Mouse (Mus musculus) T-cell, adult 2 months (primary cell): Measurements from ENCODE around the gene Pcbp1.
"Not testable (repeated sequence)": the region's sequence is repeated elsewhere in the genome, so short reads cannot be mapped to it uniquely, and the experiment has no call there.

Experiments
- DNase-seq: peaks from one replicate; pipeline ENCODE4 v3.0.0; 2022; ENCODE audit warnings: low spot score

Gene Pcbp1

DNA sequence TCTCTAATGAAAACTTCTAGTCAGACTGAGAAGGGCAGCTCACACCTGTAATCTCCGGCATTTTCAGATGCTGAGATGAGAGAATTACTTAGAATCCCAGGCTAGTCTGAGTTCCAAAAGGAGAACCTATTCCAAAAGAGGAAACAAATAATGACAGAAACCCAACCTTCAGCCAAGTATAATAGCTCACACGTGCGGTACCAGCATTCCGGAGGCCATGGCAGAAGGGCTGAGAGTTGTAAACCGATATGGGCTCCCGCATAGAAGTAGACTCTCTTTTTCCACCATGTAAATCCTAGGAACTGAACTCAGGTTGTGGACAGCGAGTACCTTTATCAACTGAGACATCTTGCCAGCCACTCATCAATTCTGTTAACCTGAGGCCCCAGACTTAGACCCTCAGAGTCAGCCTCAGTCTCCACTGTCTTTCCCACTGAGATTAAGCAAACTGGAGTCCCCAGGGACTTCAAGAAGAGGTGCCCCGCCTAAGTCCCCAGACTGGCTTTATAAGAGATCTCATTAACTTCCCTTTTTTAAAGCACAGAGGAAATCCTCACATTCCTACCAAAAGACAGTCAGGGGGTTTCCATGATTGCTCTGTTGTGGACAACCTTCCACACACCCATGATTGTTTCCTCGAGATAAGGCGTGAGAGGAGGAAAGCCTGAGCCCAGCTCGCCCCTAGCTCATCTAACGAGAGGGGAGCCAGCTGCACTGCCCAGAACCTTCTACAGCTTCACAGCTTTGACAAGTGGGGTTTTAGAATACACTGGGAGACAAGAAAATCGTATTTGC lies 32.5 kb downstream of the Pcbp1 start:
- no peak for DNase-seq

DNA sequence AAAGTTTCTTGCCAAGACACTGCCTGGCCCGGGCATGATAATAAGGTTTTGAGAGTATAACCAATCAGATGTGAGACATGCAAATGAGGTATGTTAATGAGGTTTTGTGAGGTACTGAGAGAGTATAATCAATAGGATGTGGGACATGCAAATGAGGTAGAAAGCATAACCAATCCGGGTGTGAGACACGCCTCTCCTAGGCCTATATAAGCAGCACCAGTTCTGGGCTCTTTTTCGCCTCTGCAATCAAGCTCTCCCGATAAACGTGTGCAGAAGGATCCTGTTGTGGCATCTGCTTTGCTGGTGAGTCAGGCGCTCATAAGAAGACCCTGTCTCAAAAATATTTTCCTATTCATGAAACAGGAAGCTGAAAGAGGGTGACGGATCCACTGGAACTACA lies 35.7 kb downstream of the Pcbp1 start:
- not testable (repeated sequence) for DNase-seq

- no peak for DNase-seq
Measured at GRCm38 (mm10) chr6:86489945-86490344, 36.2 kb downstream of the Pcbp1 start.

DNA sequence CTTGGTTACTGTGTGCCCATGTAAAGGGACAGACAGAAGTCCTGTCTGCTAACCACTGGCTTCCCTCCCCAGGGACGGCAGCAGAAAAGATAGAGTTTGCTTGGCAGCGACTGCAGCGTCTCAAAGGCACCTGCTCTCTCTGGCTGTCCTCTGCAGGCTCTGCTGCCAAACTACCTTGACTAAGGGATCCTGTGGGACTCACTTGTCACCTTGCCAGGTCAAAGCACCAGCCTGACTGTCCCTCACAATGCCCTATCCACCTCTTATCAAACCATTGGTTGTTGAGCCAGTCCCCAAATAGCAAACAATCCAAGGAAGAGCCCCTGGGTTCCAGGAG lies 38.0 kb downstream of the Pcbp1 start:
- DNase-seq, result no peak

GRCm38 (mm10) chr6:86487358-86488148 lies 38.6 kb downstream of the Pcbp1 start:
- peak; percentile 75 for DNase-seq

- no peak for DNase-seq
Measured at GRCm38 (mm10) chr6:86485943-86486640, 40.0 kb downstream of the Pcbp1 start.

- no peak for DNase-seq
Measured at GRCm38 (mm10) chr6:86481871-86482270, 44.2 kb downstream of the Pcbp1 start.

- no peak for DNase-seq
Measured at GRCm38 (mm10) chr6:86480189-86480831, 45.8 kb downstream of the Pcbp1 start.

GRCm38 (mm10) chr6:86479816-86480188 lies 46.3 kb downstream of the Pcbp1 start:
- no peak for DNase-seq

DNA sequence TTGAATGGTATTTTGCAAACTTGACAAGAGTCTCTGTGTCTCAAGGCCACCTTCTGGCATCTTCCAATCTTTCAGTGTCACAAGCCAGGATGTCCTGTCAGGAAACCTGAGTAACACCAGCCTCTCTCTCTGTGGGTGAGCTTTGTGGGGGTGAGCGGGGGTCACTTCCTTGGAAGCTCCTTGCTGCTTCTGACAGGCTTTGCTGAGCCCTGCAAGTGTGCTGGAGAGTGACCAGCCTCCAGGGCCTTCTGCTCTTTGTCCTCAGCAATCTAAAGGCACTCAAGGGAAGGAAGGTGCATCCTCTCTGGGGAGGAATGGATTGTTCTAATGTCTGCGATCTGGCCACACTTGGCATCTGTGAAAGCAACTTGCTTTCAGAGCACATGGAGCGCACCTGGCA lies 46.8 kb downstream of the Pcbp1 start:
- no peak for DNase-seq

DNA sequence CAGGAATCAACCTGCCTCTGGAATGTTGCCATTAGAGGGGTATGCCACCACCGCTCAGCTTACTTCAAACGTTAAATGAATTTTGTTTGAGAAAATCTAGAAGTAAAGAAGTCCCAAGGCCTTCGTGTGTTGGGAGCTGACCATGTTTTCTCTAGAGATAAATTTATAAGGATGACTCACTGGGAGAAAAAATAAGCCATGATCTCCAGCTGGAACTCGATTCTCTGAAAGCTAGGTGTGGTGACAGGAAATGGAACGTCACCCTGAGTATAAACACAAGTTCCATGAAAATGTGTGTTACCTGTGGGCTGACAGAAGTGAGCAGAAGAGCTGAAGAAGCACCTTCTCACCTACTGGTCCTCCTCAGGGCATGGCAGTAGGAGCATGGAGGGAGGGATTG lies 49.2 kb downstream of the Pcbp1 start:
- no peak for DNase-seq

- no peak for DNase-seq
Measured at GRCm38 (mm10) chr6:86475462-86476167, 50.5 kb downstream of the Pcbp1 start.

DNA sequence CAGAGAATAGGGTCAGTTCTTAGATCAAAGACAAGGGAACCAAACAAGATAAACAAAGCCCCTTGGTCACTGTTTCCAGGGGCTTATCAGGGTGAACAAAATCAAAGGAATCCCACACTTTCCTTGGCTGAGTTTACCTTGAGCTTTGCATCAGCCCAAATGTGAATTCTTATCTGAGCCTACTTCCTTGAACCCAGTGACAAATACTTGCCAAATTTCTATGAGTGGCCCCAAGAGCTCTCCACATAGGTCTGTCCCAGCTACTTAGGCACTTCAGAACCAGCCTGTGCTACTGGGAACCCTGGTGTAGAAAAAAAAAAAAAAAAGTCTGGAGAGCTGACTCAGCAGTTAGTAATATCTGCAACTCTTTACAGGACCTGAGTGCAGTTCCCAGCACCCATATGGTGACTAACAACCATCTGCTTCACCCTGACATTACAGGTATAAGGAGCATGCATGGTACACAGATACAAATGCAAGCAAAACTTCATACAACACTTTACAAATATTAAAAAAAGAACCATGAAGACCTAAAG lies 51.4 kb downstream of the Pcbp1 start:
- DNase-seq, result no peak
